Mouse (Mus musculus) spleen, embryonic (tissue): Measurements from ENCODE around the gene Mier1.

Source experiments
- CTCF ChIA-PET: fragments of 350-600 bp; sonication (Branson Sonifier 250); formaldehyde crosslinking; loops from one replicate; lab custom pipeline; 2022; lab: Charles Lee

The Mier1 gene

DNA sequence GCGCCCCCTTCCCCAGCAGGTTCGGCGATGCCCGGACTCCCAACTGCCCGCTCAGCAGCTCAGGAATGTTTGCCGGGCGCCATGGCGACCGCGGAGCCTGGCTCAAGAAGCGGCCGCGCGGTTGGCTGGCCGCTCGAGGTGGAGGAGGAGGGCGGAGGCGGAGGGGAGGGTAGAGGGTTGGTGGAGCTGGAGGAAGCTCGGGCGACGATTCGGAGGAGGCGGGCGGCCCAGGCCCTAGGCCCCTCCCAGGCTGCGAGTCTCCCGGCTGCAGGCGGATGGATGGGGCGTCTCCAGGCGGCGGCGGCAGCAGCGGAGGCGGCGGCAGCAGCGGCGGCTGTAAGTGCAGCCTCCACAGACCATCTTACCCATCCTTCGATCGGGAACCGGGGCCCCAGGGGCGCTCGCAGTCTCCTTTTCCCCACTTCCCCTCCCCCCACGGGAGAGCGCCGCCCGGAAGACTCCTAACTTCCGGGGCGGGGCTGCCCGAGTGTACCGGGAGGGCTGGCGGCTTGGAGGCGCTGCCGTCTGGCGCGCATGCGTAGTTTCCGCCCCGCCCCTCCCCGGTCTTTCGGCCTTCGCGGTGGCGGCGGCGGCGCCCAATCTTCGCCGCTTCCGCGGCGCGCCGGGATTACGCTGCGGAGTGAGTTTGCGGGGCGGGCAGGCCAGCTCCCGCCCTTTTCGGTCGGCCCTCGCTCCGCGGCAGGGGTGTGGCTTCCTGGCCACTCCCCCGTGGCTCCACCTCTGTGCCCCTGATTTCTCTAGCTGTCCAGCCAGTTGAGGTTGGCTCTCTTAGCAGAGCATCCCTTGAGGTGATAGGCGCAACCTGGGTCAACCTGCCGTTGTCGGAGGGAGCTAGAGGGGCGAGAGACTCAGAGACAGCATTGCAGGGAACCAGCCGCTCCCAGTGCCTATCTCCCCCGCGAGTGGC is at the start of gene Mier1, which contains the start of gene Wdr78:
TSS of gene Mier1 (plus strand) at position 207 of the 928 bp plus-strand sequence.
TSS of gene Wdr78 (minus strand) at position 372 of the 928 bp plus-strand sequence.
- CTCF ChIA-PET = interaction anchor here (0.6 to 0.7 kb wide), 2 partner anchors 35 to 361 kb away, joined by 3 read pairs; no protein-coding TSS in a partner anchor

GRCm38 (mm10) chr4:103064421-103064820 is 49.8 kb upstream of the Mier1 start:
- CTCF ChIA-PET = no interaction called here

GRCm38 (mm10) chr4:103064976-103065375 is 49.2 kb upstream of the Mier1 start:
- CTCF ChIA-PET = no interaction called here

- CTCF ChIA-PET = no interaction called here
Measured at GRCm38 (mm10) chr4:103067906-103068655, 46.1 kb upstream of the Mier1 start.

GRCm38 (mm10) chr4:103070631-103071030 is 43.6 kb upstream of the Mier1 start:
- CTCF ChIA-PET = no interaction called here

- CTCF ChIA-PET = no interaction called here
Measured at GRCm38 (mm10) chr4:103085237-103085636, 29.0 kb upstream of the Mier1 start.

GRCm38 (mm10) chr4:103095921-103096320 is 18.3 kb upstream of the Mier1 start:
- CTCF ChIA-PET = no interaction called here

- CTCF ChIA-PET = no interaction called here
Measured at GRCm38 (mm10) chr4:103098532-103098931, 15.7 kb upstream of the Mier1 start.

GRCm38 (mm10) chr4:103112651-103113050 is 1.5 kb upstream of the Mier1 start:
- CTCF ChIA-PET = no interaction called here

GRCm38 (mm10) chr4:103113402-103113801 is 788 bp upstream of the Mier1 start:
- CTCF ChIA-PET = interaction anchor here (0.6 kb wide), 1 partner anchor 34 kb away, joined by 3 read pairs; no protein-coding TSS in a partner anchor

GRCm38 (mm10) chr4:103118888-103119228 is 4.7 kb downstream of the Mier1 start:
- CTCF ChIA-PET = no interaction called here

DNA sequence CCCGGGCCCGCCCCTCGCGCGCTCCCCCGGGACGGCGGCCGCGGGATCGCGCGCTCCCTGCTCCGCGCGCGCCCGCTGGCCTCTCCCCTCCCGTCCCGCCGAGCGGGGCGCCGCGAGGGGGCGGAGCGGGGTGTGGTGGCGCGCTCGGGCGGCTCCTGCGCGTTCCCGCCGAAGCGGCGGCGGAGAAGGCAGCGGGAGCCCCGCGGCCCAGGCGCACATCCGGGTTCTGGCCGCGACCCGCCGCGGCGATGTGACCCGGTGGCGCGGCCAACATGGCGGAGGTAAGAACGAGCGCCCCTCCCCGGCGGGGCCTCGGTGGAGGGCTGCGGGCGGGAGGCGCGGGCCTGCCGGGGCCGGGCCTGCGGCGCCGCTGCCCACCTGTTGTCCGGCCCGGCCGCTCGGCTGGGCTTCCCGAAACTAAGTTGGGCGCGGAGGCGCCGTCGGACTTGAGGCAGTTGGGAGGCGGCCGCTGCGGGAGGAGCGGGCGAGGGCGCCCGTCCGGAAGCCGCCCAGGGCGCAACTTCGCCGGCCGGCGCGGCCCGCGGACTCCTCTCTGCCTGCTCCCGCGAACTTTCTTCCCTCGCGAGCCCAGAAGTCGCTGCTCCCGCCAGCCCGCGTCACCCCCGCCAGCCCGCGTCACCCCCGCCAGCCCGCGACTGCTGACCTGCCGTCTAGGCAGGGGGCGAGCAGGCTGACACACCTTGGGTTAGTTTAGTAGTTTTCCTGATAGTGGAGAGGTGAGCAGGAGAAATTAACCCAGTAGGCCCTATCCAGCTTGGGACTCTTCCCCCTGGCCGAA is 5.2 kb downstream of the Mier1 start:
- CTCF ChIA-PET = no interaction called here

GRCm38 (mm10) chr4:103120028-103120384 is 5.8 kb downstream of the Mier1 start:
- CTCF ChIA-PET = no interaction called here

- CTCF ChIA-PET = no interaction called here
Measured at GRCm38 (mm10) chr4:103120395-103120794, 6.2 kb downstream of the Mier1 start.

GRCm38 (mm10) chr4:103120874-103121389 is 6.7 kb downstream of the Mier1 start:
- CTCF ChIA-PET = no interaction called here

- CTCF ChIA-PET = no interaction called here
Measured at GRCm38 (mm10) chr4:103123086-103123485, 8.9 kb downstream of the Mier1 start.

- CTCF ChIA-PET = no interaction called here
Measured at GRCm38 (mm10) chr4:103123606-103124005, 9.4 kb downstream of the Mier1 start.

DNA sequence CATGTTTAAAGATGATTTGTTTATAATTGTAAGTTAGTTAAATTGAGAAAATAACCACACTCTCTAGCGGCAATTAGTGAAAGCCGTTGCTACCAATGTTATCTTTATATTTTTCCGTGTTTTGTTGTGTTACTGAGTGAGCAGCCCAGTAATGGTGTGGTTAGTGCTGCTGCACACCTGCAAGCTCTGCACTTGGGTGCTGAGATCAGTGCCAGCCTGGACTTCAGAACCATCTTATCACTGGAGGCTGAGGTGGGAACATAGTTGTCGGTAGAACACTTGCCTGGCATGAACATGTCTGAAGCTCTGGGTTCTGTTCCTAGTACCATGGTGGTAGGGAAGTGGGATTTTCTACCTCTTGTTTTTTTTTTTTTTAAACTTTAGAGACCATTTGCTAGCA is 12.3 kb downstream of the Mier1 start:
- CTCF ChIA-PET = no interaction called here

DNA sequence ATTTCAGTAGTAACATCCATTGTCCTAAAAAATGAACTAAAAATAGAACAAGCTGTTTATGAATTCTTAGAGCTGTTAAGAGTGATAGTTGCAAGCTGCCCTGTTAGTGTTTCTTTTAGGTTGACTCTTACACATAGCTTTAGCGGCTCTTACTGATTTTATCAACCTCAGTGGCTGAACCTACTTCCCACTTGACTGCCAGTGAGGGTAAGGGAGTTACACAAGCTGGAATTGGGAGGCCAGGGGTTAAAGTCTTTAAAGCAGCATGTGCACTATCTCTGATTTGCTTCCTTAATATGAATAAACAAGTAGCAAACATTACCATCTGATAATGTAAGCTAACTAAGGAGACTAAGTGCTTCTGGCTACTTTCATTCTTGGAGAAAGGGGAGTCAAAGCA is 22.8 kb downstream of the Mier1 start:
- CTCF ChIA-PET = no interaction called here

GRCm38 (mm10) chr4:103146339-103146738 is 32.1 kb downstream of the Mier1 start:
- CTCF ChIA-PET = interaction anchor here (0.6 kb wide), 3 partner anchors 295 to 488 kb away, joined by 3 to 5 read pairs (median 5); no protein-coding TSS in a partner anchor

DNA sequence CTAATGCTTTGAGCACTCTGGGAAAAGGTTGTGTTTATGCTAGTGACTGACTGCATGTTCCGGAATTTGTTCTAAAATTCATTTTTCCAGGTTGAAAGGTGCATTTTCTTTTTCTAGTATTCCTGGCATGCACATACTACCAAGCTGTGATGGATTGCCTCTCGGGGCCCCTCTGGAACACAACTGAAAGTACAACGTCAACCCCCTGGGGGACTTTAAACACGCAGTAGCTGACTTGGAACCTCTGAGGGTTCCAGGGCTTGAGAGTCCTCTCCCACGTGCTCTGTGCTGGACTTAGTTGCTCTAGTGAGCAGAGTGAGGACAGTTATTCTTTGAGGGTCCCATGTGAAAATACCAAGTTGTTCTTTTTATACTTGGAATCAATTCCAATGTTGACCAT is 37.8 kb downstream of the Mier1 start:
- CTCF ChIA-PET = no interaction called here
